Mouse (Mus musculus): ENCODE measurements around the gene Asb8. TPM values are rescaled to one million over a fixed set of nuclear protein-coding genes. Genes with fewer than 3 reads are reported as not detected.

The Asb8 gene
- polyA plus RNA-seq, 1 experiment from 2014 or later, result 37.2 TPM

DNA sequence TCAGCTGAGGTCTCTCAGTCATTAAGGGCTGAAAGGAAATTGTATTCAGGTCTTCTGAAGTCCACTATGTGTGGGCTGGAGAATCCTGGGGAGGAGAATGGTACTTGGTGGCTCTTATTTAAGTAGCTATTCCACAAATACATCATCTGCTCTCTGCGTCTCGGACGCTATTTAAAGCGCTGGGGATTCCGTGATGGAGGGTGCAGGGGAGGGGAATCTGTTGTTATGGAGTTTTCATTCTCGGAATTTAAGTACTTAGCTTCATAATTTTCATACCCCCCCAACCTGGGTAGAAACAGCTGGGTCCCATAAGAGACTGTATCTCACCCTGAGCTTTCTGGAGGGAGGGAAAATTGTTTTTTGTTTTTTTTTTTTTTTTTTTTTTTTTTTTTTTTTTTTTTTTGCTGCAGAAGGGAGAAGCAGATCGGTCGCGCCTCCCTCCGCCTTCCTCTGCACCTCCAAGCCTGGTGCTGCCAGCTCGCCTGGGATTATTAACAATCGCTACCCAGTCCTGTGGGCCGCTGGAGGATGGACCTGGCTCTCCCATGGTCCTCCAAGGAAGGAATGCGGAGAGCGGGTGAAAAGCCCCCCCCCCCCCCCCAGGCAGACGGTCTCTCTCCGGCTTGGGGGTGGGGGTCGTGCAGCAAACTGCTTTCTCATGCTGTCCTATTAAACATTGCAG is 1.7 kb upstream of the Asb8 start, which contains the start of gene Ccdc184:
Gene Ccdc184 (plus strand): TSS at position 196 of the 682 bp plus-strand sequence.
- peak within 1 kb of the TSS; percentile 57 for H3K4me2 ChIP-seq

DNA sequence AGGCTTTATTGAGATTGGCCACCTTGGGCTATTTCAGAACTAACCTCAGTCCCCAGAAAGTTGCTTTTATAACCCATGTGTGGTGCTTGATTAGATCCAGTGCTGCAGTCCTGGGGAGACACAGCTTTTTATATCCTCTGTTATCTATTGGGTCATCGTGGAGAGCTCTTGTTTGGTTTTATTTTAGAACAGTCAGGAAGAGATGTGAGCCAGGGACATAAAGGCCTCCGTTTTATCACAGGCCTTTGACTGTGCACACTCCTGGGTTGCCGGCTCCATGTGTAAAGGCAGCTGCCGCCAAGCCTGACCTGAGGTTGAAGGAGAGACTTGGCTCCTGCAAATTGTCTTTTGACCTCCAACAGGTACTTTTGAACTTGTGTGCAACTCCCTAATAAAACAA is 2.9 kb downstream of the Asb8 start:
- Histone ChIP-seq H3K4me1 (replicated peaks; ENCODE audit: control insufficient read depth, insufficient read depth, low read length) (no peaks in the 10 kb centered on the region), H3K9me3 (ENCODE audit: control insufficient read depth, low read length) (no peaks in the 10 kb centered on the region), H3K4me3 (ENCODE audit: low read depth, low read length) (no peak overlapping the region), H3K27ac (ENCODE audit: low read depth, low read length) (no peak overlapping the region), H3K4me2 (no peak overlapping the region), H3K36me3 (ENCODE audit: control insufficient read depth, insufficient read depth, low read length) (no peaks in the 10 kb centered on the region), H3K9ac (ENCODE audit: low read depth, low read length) (no peak overlapping the region), H3K27me3 (replicated peaks; ENCODE audit: control insufficient read depth, insufficient read depth, low read length) (peaks cover 34% of the 10 kb centered on the region)
- 51% methylated on average over 4 of the region's 4 CpGs for WGBS
- no peak for DNase-seq (ENCODE audit: low spot score)
- ATAC-seq (replicated peaks; ENCODE audit: low FRiP score), result no peak

More for the DNA sequence above, 1.7 kb upstream of the Asb8 start, which contains the start of gene Ccdc184:
- WGBS, result 8% methylated on average over 18 of the region's 18 CpGs
- no peak for DNase-seq (ENCODE audit: low spot score)
- H3K4me1 ChIP-seq (replicated peaks; ENCODE audit: control insufficient read depth, insufficient read depth, low read length), result no peaks in the 10 kb centered on the region
- H3K9ac ChIP-seq (ENCODE audit: low read depth, low read length), result no peak within 1 kb of the TSS
- H3K4me3 ChIP-seq (ENCODE audit: low read depth, low read length), result peak within 1 kb of the TSS; percentile 38
- no peak for ATAC-seq (replicated peaks; ENCODE audit: low FRiP score)
- H3K27me3 ChIP-seq (replicated peaks; ENCODE audit: control insufficient read depth, insufficient read depth, low read length), result peaks cover 76% of the 10 kb centered on the region
- no peak within 1 kb of the TSS for H3K27ac ChIP-seq (ENCODE audit: low read depth, low read length)
- H3K9me3 ChIP-seq (ENCODE audit: control insufficient read depth, low read length), result no peaks in the 10 kb centered on the region
- no peaks in the 10 kb centered on the region for H3K36me3 ChIP-seq (ENCODE audit: control insufficient read depth, insufficient read depth, low read length)

DNA sequence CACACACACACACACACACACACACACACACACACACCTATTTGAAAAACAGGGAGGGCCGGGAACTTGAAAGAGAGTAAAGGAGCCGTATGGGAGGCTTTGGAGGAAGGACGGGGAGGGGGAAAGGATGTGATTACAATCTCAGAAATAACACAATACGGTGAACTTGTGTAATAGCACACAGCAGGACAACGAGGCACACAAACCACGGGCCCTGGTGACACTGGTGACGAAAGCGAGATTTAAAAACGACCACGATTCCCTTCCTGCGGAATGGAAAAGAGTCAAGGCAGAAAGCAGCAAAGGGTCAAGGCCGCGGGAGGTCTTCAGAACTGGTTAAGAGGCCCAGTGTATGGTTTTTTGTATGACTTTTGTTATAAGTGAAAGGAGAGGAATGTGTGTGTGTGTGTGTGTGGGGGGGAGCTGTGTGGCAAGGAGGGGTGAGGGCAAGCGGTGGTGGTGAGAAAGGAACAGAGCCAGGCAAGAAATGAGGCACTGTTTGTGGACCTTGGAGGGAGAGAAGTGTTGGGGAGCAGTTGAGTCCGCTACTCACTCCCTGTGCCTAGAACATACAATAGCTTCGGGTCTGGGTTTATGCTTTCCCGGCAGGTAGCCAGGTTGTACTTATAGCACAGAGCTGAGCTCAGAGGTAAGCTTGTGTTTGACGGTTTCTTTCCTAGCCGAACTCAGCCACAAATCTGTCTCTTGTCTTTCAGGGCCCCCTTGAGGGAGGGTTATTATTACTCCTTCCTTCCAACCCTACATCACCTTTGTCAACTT is 4.2 kb downstream of the Asb8 start:
- WGBS, result 62% methylated on average over 19 of the region's 19 CpGs
- Histone ChIP-seq H3K4me1 (replicated peaks; ENCODE audit: control insufficient read depth, insufficient read depth, low read length) (no peaks in the 10 kb centered on the region), H3K4me3 (ENCODE audit: low read depth, low read length) (no peak overlapping the region), H3K27me3 (replicated peaks; ENCODE audit: control insufficient read depth, insufficient read depth, low read length) (peaks cover 20% of the 10 kb centered on the region), H3K9ac (ENCODE audit: low read depth, low read length) (no peak overlapping the region), H3K9me3 (ENCODE audit: control insufficient read depth, low read length) (no peaks in the 10 kb centered on the region), H3K36me3 (ENCODE audit: control insufficient read depth, insufficient read depth, low read length) (no peaks in the 10 kb centered on the region), H3K4me2 (no peak overlapping the region), H3K27ac (ENCODE audit: low read depth, low read length) (no peak overlapping the region)
- ATAC-seq (replicated peaks; ENCODE audit: low FRiP score) (no peak), DNase-seq (ENCODE audit: low spot score) (no peak)

DNA sequence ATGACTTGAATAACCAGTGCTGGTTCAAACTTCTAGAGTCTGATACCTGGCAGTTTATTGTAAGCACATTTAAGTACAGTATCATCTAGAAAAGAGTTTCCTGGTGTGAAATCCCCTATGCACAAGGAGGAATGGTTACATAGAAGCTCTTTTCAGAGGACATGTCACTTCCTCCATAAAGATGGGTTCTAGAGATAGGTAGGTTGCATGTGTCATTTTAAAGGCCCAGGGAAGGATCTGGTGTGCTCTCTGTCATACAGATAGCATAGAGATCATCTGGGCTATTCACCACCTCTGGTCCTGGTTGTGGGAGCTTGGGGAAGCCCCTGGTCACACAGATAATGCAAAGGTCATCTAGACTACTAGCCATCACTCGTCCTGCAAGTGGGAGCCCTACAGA is 8.2 kb downstream of the Asb8 start:
- Histone ChIP-seq H3K4me1 (replicated peaks; ENCODE audit: control insufficient read depth, insufficient read depth, low read length) (no peaks in the 10 kb centered on the region), H3K4me3 (ENCODE audit: low read depth, low read length) (no peak overlapping the region), H3K36me3 (ENCODE audit: control insufficient read depth, insufficient read depth, low read length) (no peaks in the 10 kb centered on the region), H3K27me3 (replicated peaks; ENCODE audit: control insufficient read depth, insufficient read depth, low read length) (peaks cover 4% of the 10 kb centered on the region; the same call in 1 of the 2 replicates), H3K4me2 (no peak overlapping the region), H3K27ac (ENCODE audit: low read depth, low read length) (no peak overlapping the region), H3K9me3 (ENCODE audit: control insufficient read depth, low read length) (no peaks in the 10 kb centered on the region), H3K9ac (ENCODE audit: low read depth, low read length) (no peak overlapping the region)
- ATAC-seq (replicated peaks; ENCODE audit: low FRiP score) (no peak), DNase-seq (ENCODE audit: low spot score) (no peak)
- WGBS, result 37% methylated on average over 1 of the region's 1 CpGs

DNA sequence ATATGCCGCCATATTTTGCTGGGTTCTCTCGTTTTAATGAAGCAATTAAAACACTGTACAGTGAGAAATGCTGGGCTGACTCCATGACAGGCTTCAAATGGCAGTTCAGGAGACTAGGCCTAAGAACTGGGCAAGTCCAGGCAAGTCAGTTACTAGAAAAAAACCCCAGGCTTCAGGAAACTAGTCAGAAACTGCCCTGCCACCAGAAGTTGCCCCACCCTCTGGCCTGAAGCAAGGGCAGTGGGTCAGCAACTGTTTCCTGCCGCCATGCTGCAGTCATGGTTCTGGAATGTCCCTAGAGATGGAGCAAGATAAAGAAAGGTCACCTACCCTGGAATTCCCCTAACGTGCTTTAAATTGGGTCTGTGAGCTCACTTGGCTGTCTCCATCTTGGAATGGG is 9.5 kb downstream of the Asb8 start:
- no peaks in the 10 kb centered on the region for H3K27me3 ChIP-seq (replicated peaks; ENCODE audit: control insufficient read depth, insufficient read depth, low read length)
- WGBS, result 58% methylated on average over 4 of the region's 4 CpGs
- no peak overlapping the region for H3K4me3 ChIP-seq (ENCODE audit: low read depth, low read length)
- H3K36me3 ChIP-seq (ENCODE audit: control insufficient read depth, insufficient read depth, low read length), result no peaks in the 10 kb centered on the region
- no peak overlapping the region for H3K9ac ChIP-seq (ENCODE audit: low read depth, low read length)
- no peaks in the 10 kb centered on the region for H3K9me3 ChIP-seq (ENCODE audit: control insufficient read depth, low read length)
- H3K4me1 ChIP-seq (replicated peaks; ENCODE audit: control insufficient read depth, insufficient read depth, low read length), result no peaks in the 10 kb centered on the region
- no peak overlapping the region for H3K4me2 ChIP-seq
- ATAC-seq (replicated peaks; ENCODE audit: low FRiP score) (no peak), DNase-seq (ENCODE audit: low spot score) (no peak)
- H3K27ac ChIP-seq (ENCODE audit: low read depth, low read length), result no peak overlapping the region

DNA sequence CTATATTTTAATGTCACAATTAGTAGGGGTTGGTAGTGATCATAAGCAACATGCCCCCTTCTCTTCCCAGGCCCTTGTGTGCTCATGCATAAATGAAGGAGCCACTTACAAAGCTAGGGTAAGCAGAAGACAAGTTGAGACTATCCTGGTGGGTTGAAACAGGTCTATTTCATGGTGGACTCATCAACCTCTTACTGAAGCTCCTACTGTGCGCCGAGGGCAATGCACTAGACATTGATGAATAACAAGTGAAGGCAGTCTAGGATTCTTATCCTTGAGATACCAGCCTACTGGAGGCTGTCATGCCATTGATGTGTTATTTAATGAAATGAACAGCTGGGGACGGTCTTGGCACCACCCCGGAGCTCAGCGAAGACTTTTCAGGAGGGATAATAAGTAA is 10.2 kb downstream of the Asb8 start:
- H3K27ac ChIP-seq (ENCODE audit: low read depth, low read length), result no peak overlapping the region
- H3K36me3 ChIP-seq (ENCODE audit: control insufficient read depth, insufficient read depth, low read length), result no peaks in the 10 kb centered on the region
- H3K9me3 ChIP-seq (ENCODE audit: control insufficient read depth, low read length), result no peaks in the 10 kb centered on the region
- ATAC-seq (replicated peaks; ENCODE audit: low FRiP score) (no peak), DNase-seq (ENCODE audit: low spot score) (no peak)
- H3K9ac ChIP-seq (ENCODE audit: low read depth, low read length), result no peak overlapping the region
- 90% methylated on average over 5 of the region's 5 CpGs for WGBS
- no peaks in the 10 kb centered on the region for H3K27me3 ChIP-seq (replicated peaks; ENCODE audit: control insufficient read depth, insufficient read depth, low read length)
- H3K4me3 ChIP-seq (ENCODE audit: low read depth, low read length), result no peak overlapping the region
- no peaks in the 10 kb centered on the region for H3K4me1 ChIP-seq (replicated peaks; ENCODE audit: control insufficient read depth, insufficient read depth, low read length)
- H3K4me2 ChIP-seq, result no peak overlapping the region

DNA sequence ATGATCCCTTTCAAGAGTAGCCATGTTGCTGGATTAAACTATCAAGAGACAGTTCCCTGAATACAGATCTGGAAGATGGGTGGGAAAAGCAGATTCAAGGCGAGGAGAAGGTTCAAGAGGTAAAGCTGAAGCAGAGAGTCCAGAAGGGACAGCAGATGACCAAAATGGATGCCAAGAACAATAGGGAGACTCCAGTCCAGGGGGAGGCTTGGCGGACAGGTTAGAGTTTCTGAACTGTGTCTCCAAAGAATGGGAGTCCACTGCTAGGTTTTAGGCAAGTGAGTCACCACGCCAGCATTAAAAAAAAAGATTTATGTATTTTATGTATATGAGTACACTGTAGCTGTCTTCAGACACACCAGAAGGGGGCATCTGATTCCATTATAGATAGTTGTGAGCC is 10.8 kb downstream of the Asb8 start:
- 72% methylated on average over 3 of the region's 3 CpGs for WGBS
- H3K9me3 ChIP-seq (ENCODE audit: control insufficient read depth, low read length), result no peaks in the 10 kb centered on the region

DNA sequence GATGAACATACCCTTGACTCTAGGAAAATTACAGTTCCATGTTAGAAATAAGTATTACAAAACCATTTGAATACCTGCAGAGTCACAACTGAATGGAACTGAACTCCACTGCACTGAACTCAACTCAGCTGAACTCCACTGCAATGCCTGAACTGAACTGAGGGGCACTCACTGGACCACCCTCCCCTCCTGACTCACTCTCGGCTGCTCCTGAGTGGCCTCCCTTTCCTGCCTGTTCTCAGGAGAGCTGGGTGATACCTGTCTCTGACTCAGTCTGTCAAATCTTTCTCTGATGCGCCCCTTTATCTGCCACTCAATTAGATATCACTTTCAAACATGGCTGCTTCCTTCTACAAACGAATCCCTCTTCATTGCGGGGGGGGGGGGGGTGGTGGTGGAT is 11.3 kb downstream of the Asb8 start:
- H3K4me3 ChIP-seq (ENCODE audit: low read depth, low read length), result no peak overlapping the region
- WGBS, result 56% methylated on average over 3 of the region's 4 CpGs
- ATAC-seq (replicated peaks; ENCODE audit: low FRiP score) (no peak), DNase-seq (ENCODE audit: low spot score) (no peak)
- H3K4me1 ChIP-seq (replicated peaks; ENCODE audit: control insufficient read depth, insufficient read depth, low read length), result no peaks in the 10 kb centered on the region
- H3K9ac ChIP-seq (ENCODE audit: low read depth, low read length), result no peak overlapping the region
- H3K27me3 ChIP-seq (replicated peaks; ENCODE audit: control insufficient read depth, insufficient read depth, low read length), result no peaks in the 10 kb centered on the region
- H3K9me3 ChIP-seq (ENCODE audit: control insufficient read depth, low read length), result no peaks in the 10 kb centered on the region
- no peak overlapping the region for H3K27ac ChIP-seq (ENCODE audit: low read depth, low read length)
- H3K36me3 ChIP-seq (ENCODE audit: control insufficient read depth, insufficient read depth, low read length), result no peaks in the 10 kb centered on the region
- no peak overlapping the region for H3K4me2 ChIP-seq

More for the DNA sequence above, 10.8 kb downstream of the Asb8 start:
- no peaks in the 10 kb centered on the region for H3K27me3 ChIP-seq (replicated peaks; ENCODE audit: control insufficient read depth, insufficient read depth, low read length)
- H3K9ac ChIP-seq (ENCODE audit: low read depth, low read length), result no peak overlapping the region
- H3K27ac ChIP-seq (ENCODE audit: low read depth, low read length), result no peak overlapping the region
- no peak overlapping the region for H3K4me3 ChIP-seq (ENCODE audit: low read depth, low read length)
- H3K36me3 ChIP-seq (ENCODE audit: control insufficient read depth, insufficient read depth, low read length), result no peaks in the 10 kb centered on the region
- DNase-seq (ENCODE audit: low spot score) (no peak), ATAC-seq (replicated peaks; ENCODE audit: low FRiP score) (no peak)
- H3K4me2 ChIP-seq, result no peak overlapping the region
- no peaks in the 10 kb centered on the region for H3K4me1 ChIP-seq (replicated peaks; ENCODE audit: control insufficient read depth, insufficient read depth, low read length)

DNA sequence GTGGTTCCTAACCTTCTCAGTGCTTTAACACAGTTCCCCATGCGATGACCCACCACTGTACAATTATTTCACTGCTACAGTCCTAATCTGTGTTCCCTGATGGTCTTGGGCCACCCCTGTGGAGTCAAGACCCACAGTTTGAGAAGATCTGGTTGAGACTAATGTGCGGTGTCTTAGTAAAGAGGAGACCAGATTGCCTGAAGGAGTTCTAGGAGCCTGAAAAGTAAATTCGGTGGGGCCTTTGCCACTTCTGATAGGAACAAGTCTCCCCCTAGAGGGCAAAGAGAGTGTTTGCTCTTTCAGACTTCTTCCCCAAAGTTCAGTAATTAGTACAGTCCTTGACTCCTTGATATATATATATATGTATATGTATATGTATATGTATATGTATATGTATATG is 11.8 kb downstream of the Asb8 start:
- no peak for ATAC-seq (replicated peaks; ENCODE audit: low FRiP score)
- Histone ChIP-seq H3K4me3 (ENCODE audit: low read depth, low read length) (no peak overlapping the region), H3K9me3 (ENCODE audit: control insufficient read depth, low read length) (no peaks in the 10 kb centered on the region), H3K27ac (ENCODE audit: low read depth, low read length) (no peak overlapping the region), H3K27me3 (replicated peaks; ENCODE audit: control insufficient read depth, insufficient read depth, low read length) (no peaks in the 10 kb centered on the region), H3K9ac (ENCODE audit: low read depth, low read length) (no peak overlapping the region), H3K4me1 (replicated peaks; ENCODE audit: control insufficient read depth, insufficient read depth, low read length) (no peaks in the 10 kb centered on the region), H3K4me2 (no peak overlapping the region), H3K36me3 (ENCODE audit: control insufficient read depth, insufficient read depth, low read length) (no peaks in the 10 kb centered on the region)
- 38% methylated on average over 3 of the region's 3 CpGs for WGBS
- no peak for DNase-seq (ENCODE audit: low spot score)
